Mouse (Mus musculus) colon, adult 2 months (tissue): ENCODE results near the gene Sall2. TPM values are rescaled to one million over a fixed set of nuclear protein-coding genes. Genes with fewer than 3 reads are reported as not detected.

Experiments
- polyA plus RNA-seq: library from polyadenylated mRNA; depleted of rRNA; stranded (reverse); fragments of >200 nt; gene quantifications from 2 replicates; pipeline ENCODE4 v1.2.3, GENCODE M21; 2012; rRNA removed

Gene Sall2
- polyA plus RNA-seq = 2.3 and 2.4 TPM in 2 replicates

DNA sequence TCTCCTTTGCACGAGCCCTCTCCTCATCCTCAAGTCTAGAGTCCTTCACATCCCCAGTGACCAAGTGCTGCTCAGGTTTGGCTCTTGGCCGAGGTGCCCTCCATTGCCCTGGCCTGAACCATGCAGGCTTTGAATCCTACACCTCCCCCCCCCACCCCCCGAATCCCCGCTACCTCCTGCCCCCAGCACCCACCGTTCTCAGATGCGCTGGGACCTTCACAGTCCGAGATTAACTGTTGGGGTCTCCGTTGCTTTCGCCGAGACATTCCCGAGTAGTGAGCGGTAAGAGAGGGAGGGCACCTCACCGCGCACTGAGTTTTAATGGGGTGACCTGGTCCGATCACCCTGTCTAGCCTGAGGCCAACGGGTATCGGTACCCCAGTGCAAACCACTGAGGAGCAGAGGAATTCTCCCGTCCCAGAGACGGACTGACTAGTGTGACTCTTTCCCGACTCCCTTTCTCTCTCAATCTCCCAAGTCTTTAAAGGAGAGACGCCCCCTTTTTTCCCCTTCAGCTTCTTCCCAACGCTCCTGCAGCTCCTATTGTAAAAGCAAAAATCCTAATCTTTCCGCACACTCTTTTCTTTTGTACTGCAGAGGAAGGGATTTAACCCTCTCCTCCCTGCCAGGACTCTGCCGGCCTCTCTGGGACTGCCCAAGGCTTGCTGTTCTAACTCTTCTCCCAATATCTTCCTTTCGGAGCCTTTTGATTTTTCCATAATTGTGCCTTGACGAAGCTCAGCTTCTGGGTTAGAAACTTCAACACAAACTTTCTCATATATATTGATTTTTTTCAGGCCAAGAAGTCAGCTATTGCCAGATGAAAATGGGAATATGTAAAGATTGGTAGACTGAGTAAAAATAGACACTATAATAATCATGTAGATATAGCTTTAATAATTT lies at the start of gene Sall2:
Gene Sall2 (minus strand): TSS at position 853 of the 903 bp plus-strand sequence.

DNA sequence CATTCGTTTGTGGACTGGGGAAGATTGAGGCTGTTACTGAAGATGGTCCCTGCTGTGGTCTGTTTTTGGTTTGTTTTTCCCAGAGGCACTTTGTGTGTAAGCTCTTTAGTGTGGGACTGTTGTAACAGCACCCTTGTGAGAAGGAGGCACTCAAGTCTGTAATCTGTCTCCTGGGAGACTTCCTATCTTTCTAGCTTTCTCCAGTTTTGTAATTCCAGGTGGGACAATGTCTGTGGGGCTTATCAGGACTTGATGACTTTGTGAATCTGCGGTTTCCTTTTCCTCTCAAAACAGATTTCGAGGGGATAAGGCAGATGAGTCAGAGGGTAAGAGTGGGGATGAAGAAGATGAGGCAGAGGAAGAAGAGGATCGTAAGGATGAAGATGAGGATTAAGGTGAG lies 27.7 kb upstream of the Sall2 start, which contains the start of gene Olfr1513:
Gene Olfr1513 (minus strand): TSS at position 101 of the 400 bp plus-strand sequence.

DNA sequence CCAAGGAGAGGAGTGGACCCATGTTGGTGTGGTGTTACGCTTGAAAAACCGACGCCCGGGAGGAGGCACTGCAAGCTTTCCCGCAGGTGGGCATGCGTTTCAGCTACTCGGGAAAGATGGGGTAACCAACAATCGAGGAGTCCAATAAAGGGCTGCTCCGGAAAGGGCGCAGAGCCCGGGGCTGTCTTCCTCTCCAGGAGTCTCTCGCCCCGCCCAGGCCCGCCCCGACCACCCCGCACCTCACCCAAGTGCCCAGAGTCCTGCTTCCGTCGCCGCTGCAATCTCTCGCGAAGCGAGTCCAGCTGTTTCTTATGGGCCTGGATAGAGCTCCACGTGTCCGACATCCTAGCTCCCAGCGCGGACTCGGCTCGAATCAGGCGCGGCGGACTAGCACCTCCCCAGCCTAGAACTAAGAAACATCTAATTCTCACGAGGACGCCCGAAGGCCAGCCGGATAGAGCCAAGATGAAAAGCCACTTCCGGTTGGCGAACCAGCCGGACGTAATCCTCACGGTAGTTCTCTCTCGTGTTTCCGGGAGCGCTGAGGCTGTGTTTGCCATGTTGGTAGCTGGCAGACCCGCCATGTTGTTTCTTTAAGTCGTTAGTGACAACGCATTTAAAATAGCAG lies 23.8 kb downstream of the Sall2 start, which contains the start of gene Mettl3:
Gene Mettl3 (minus strand): TSS at position 485 of the 628 bp plus-strand sequence.

GRCm38 (mm10) chr14:52278932-52279746 lies 49.4 kb downstream of the Sall2 start, which contains the start of the genes Tox4 and Rab2b:
Gene Tox4, plus strand, starts transcription at chr14:52279146.
Gene Rab2b, minus strand, starts transcription at chr14:52279545.

Other genes with a start within 250 kb of the Sall2 start
- gene Hnrnpc, start 224.7 kb downstream of the Sall2 start, polyA plus RNA-seq = 34.3 and 44.8 TPM in 2 replicates
- gene Rpgrip1, start 218.1 kb downstream of the Sall2 start, polyA plus RNA-seq = 0.65 and 4.2 TPM in 2 replicates
- 4.6 and 5.1 TPM in 2 replicates for gene Supt16, start 131.3 kb downstream of the Sall2 start, polyA plus RNA-seq
- gene Chd8, start 71.0 kb downstream of the Sall2 start, polyA plus RNA-seq = 20.4 and 20.8 TPM in 2 replicates
- 19.3 and 25.7 TPM in 2 replicates for gene Tox4, start 49.6 kb downstream of the Sall2 start, polyA plus RNA-seq
- 3.2 TPM in 2 replicates for gene Rab2b, start 49.2 kb downstream of the Sall2 start, polyA plus RNA-seq
- gene Mettl3, start 23.6 kb downstream of the Sall2 start, polyA plus RNA-seq = 14.6 and 19.4 TPM in 2 replicates
- not detected in 2 replicates for gene Olfr1513, start 27.6 kb upstream of the Sall2 start, polyA plus RNA-seq
- gene Olfr1512, start 50.4 kb upstream of the Sall2 start, polyA plus RNA-seq = not detected in 2 replicates
- gene Olfr1511, start 68.6 kb upstream of the Sall2 start, polyA plus RNA-seq = not detected in 2 replicates
- gene Olfr1510, start 85.6 kb upstream of the Sall2 start, polyA plus RNA-seq = not detected in 2 replicates
- not detected in 2 replicates for gene Olfr1509, start 114.2 kb upstream of the Sall2 start, polyA plus RNA-seq
- not detected in 2 replicates for gene Olfr1508, start 138.7 kb upstream of the Sall2 start, polyA plus RNA-seq
- gene Olfr1507, start 167.0 kb upstream of the Sall2 start, polyA plus RNA-seq = not detected in 2 replicates